Mouse (Mus musculus) cerebellum, adult 11-12 months (tissue): ENCODE data around the gene Pard3.

ENCODE experiments used
- DNase-seq: peaks from one replicate; pipeline ENCODE4 v3.0.0; 2022

Pard3 gene

GRCm38 (mm10) chr8:127300493-127300892, 236.8 kb downstream of the Pard3 start:
- DNase-seq, result no peak

DNA sequence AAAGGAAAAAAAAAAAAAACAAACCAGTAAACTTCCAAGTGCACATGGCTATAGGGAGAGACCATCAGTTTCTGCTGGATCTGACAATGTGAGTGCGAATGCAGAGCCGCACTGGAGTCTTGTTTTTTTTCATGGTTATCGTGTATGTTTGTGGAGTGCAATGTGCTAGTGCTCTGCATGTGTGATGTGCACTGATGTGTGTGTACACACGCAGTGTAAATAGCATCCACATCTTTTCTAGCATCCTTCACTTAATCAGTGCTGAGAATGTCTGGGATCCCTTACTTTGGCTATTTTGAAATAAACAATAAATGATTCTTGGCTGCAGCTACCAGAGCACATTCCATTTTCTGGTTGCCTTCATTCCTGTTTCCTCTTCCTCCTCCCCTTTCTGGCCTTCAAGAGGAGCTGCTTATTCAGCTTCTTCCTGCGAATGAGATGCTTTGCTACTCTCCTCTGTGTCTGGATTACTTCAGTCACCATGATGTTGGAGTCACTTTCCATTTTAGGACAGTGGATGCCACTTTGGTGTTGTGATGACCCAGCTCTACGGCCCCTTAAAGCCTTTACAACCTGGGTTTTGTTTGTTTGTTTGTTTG, 239.3 kb downstream of the Pard3 start:
- no peak for DNase-seq

DNA sequence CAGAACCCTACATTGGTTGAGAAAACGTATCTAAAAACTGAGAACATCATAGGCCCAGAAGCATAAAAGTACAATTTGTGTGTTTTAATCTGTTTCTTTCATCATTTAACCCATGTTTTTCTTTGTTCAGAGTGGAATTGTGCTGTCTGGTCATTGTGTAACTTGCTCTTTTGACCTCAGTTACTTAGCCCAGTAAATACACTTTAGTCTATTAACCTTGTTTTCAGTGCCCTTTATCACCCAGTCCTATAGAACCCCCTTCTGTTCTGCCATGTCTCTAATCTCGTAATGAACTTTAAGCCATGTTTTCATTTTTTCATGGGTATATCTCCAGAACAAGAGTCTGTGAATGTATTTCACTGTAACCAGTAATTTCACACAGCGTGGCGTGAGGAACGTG, 243.3 kb downstream of the Pard3 start:
- no peak for DNase-seq

DNA sequence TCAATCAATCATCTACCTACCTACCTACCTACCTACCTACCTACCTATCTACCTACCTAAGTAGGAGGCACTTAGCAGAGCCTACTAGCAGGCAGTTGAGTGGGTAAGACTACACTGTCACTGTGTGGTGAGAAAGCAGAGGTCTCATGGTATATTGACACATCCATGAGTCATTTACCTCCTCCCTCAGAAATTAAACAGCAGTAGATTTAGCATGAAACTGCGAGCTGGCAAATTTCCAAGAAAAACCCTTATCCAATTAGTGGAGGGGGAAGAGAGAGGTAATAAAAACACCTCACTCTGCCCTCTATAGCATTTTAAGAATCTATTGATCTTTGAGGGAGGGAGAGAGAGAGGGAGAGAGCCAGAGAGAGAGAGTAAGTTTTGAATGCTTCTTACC, 245.7 kb downstream of the Pard3 start:
- DNase-seq, result no peak

DNA sequence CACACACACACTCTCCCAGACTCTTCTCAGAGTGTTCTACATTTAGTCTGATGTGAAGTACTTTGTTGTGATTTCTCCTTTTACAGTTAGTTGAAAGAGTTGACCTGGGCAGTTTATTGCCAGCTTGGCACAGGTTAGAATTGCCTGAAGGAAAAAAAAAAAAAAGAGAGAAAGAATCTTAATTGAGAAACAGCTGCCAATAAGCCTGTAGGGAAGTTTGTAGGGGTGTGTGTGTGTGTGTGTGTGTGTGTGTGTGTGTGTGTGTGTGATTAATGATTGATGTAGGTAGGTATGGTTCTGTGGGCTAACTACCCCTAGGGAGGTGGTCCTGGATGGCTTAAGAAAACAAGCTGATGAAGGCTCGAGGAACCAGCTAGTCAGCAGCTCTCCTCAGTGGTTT, 252.1 kb downstream of the Pard3 start:
- DNase-seq, result no peak

- no peak for DNase-seq
Measured at GRCm38 (mm10) chr8:127317914-127318313, 254.2 kb downstream of the Pard3 start.

GRCm38 (mm10) chr8:127318377-127319159, 254.9 kb downstream of the Pard3 start:
- no peak for DNase-seq

- DNase-seq, result no peak
Measured at GRCm38 (mm10) chr8:127320930-127321329, 257.2 kb downstream of the Pard3 start.

DNA sequence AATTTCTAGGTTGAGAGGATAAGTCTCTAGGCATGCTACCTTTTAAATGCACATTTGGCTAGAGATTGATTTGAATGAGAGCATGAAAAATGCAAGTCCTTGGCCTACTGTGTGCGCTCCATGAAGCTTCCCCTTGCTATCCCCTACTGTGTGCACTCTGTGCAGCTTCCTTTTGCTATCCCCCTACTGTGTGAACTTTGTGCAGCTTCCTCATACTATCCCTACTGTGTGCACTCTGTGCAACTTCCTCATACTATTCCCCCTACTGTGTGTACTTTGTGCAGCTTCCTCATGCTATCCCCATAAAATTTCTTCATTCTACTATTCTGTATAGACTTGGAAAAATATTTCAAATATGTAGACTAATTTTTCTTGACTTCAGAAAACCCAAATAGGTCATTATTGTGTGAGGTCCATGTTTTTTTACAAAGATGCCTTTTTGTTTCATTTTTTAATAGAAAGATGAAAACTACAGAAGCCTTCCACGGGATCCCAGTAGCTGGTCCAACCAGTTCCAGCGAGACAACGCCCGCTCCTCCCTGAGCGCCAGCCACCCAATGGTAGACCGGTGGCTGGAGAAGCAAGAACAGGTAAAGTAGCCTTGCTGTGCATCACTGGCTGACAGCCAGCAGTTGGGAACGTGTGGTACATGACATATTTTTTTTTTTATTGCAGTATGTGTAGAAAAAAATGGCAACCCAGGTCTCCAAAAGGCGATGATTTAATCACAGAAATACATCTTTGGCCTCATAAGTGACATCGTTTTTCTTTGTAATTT, 260.1 kb downstream of the Pard3 start:
- no peak for DNase-seq

- DNase-seq, result no peak
Measured at GRCm38 (mm10) chr8:127324836-127325570, 261.3 kb downstream of the Pard3 start.

DNA sequence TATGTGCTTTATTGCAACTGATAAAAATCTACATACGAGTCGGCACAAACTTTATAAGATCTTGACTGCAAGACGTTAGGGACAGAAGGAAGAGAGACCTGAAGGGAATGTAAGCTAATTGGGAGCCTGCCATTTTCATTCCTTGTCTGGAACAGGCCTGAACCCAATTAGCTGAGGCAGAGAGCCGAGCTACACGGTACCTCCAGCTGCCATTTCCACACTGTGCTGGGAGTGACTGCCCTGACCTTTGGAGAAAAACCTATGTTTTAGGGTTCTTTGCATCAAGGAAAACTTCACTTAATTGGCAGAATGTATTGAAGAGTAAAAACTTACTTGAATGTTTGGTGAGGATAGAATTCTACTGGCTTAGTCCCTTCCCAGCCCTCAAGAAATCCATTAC, 262.1 kb downstream of the Pard3 start:
- DNase-seq, result no peak

GRCm38 (mm10) chr8:127330258-127331187, 266.8 kb downstream of the Pard3 start:
- DNase-seq, result no peak

GRCm38 (mm10) chr8:127331751-127332150, 268.1 kb downstream of the Pard3 start:
- no peak for DNase-seq

DNA sequence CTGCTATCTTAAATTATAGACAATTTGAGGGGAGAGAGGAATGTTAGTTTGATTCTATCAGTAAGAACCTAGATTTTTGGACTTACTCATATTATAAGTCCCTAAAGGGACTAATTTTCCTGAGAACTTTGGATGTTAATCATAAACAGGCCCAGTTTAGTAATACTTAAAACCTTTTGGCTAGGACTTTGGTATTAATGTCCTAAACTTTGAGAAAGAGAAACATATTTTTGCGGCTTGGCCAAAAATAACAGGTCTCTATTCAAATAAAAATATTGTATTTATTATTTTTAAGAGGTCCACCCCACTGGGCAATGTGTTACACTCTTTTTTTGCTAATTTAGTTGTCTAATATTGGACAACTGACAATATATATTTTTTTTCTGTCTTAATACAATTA, 271.5 kb downstream of the Pard3 start:
- no peak for DNase-seq

- no peak for DNase-seq
Measured at GRCm38 (mm10) chr8:127338183-127338582, 274.5 kb downstream of the Pard3 start.

GRCm38 (mm10) chr8:127341046-127341445, 277.4 kb downstream of the Pard3 start:
- no peak for DNase-seq

DNA sequence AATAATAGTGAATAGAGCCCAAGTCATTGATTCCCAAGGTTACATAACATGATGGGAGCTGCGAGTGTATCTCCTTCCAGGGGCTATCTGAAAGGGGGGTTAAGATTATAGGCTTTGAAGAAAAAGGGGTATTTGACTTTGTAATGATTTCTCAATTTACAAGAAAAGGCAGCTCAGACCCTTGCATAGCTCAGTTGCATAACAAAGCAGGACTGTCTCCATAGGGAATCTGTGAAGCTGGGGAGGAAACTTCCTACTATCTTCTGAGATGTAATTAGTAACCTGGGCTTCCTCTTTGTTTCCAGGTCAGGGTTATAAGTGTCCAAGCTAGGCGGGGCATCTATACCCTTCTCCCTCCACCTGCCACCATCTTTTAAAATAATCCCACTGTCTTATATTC, 279.4 kb downstream of the Pard3 start:
- DNase-seq, result no peak

DNA sequence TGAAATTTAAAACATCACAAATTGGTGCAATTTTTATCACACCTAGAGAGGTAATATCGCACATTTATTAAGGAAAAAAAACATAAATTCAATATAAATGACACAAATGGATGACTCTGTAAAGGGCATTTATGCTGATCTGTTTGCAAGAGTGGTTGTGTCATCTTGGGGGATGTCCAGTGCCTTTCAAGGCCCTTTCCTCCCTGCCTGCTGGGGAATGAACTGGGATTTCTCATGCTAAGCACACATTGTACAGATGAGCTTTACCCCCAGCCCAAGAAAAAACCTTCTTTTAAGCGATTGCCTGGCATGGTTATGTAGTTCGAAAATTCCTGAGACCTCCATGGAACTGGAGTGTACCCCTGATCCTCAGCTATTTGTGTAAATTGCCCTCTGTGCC, 280.7 kb downstream of the Pard3 start:
- DNase-seq, result no peak

GRCm38 (mm10) chr8:127345912-127346423, 282.3 kb downstream of the Pard3 start:
- no peak for DNase-seq

- DNase-seq, result no peak
Measured at GRCm38 (mm10) chr8:127347890-127348495, 284.3 kb downstream of the Pard3 start.

- DNase-seq, result no peak
Measured at GRCm38 (mm10) chr8:127361796-127362195, 298.1 kb downstream of the Pard3 start.
